Mouse (Mus musculus): ENCODE data around the gene Tsr3. TPM values are rescaled to one million over a fixed set of nuclear protein-coding genes. Genes with fewer than 3 reads are reported as not detected.

The Tsr3 gene
- polyA plus RNA-seq, 1 experiment from 2014 or later: 19.7 TPM

GRCm38 (mm10) chr17:25282133-25282532 lies 42.2 kb downstream of the Tsr3 start:
- no peaks in the 10 kb centered on the region for H3K4me1 ChIP-seq (ENCODE audit: insufficient read depth)
- H3K9me3 ChIP-seq (ENCODE audit: low read length): no peaks in the 10 kb centered on the region
- H3K27ac ChIP-seq (ENCODE audit: low read depth): 0 out of 2 replicates have a peak overlapping the region, but pooled peaks have one; percentile 39
- H3K4me2 ChIP-seq (ENCODE audit: low read depth, low read length): peak overlapping the region; percentile 11
- H3K27me3 ChIP-seq (ENCODE audit: insufficient read depth, low read length): no peaks in the 10 kb centered on the region
- no peak overlapping the region for H3K4me3 ChIP-seq (ENCODE audit: low read depth, low read length)
- no peak overlapping the region for H3K9ac ChIP-seq (replicated peaks)
- TF ChIP-seq EP300 (IDR thresholded peaks at IDR 0.05; ENCODE audit: low read depth) (peak; percentile 49; the same call in 1 of the 2 replicates), CTCF (IDR thresholded peaks at IDR 0.05; ENCODE audit: low read depth) (no peak)
- ATAC-seq (peak; percentile 99), DNase-seq (peak; percentile 72)
- no peaks in the 10 kb centered on the region for H3K36me3 ChIP-seq (replicated peaks; ENCODE audit: insufficient read depth, low read length)
- WGBS (ENCODE audit: insufficient replicate concordance): 30% methylated on average over 11 of the region's 11 CpGs

DNA sequence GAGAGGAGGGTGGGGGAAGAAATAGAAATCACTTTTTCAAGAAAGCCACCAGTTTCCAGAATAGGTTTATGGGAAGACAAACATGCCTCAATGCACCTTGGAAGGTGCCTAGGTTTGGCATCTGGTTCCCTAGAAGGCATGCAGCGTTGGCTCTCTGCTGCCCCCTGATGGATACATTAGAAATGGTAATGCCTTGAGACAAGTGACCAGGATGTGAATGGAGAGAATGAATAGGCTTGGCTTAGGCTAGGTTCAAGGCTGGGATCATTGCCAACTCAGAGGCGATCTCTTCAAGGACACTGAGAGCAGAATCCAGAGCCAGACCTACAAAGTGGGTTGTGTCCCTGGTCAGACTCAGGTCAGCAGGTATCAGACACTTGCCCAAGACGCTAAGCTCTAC lies 45.1 kb downstream of the Tsr3 start:
- H3K4me2 ChIP-seq (ENCODE audit: low read depth, low read length): no peak overlapping the region
- WGBS (ENCODE audit: insufficient replicate concordance): 21% methylated on average over 3 of the region's 3 CpGs
- H3K9me3 ChIP-seq (ENCODE audit: low read length): no peaks in the 10 kb centered on the region
- H3K4me1 ChIP-seq (ENCODE audit: insufficient read depth): no peaks in the 10 kb centered on the region
- H3K4me3 ChIP-seq (ENCODE audit: low read depth, low read length): no peak overlapping the region
- no peak overlapping the region for H3K27ac ChIP-seq (ENCODE audit: low read depth)
- TF ChIP-seq CTCF (IDR thresholded peaks at IDR 0.05; ENCODE audit: low read depth) (peak; percentile 98), EP300 (IDR thresholded peaks at IDR 0.05; ENCODE audit: low read depth) (no peak)
- ATAC-seq (no peak), DNase-seq (peak; percentile 77)
- H3K27me3 ChIP-seq (ENCODE audit: insufficient read depth, low read length): no peaks in the 10 kb centered on the region
- H3K9ac ChIP-seq (replicated peaks): no peak overlapping the region
- H3K36me3 ChIP-seq (replicated peaks; ENCODE audit: insufficient read depth, low read length): no peaks in the 10 kb centered on the region

DNA sequence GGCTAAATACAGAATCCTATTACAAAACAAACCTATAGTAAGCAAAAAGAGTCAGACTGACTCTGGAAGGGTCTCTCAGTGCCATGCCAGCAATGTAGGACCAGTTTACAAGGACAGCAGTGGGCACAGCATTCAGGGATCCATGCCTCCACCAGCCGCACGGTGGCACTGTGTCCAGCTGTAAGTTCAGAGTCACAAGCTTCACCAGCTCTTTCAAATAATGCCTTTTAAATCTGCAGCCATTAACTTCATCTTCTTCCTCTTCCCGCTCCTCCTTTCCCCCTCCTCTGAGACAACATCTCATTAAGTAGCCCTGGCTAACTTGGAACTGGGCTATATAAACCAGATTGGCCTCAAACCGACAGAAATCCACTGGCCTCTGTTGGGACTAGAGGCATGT lies 48.9 kb downstream of the Tsr3 start:
- no peaks in the 10 kb centered on the region for H3K36me3 ChIP-seq (replicated peaks; ENCODE audit: insufficient read depth, low read length)
- no peaks in the 10 kb centered on the region for H3K9me3 ChIP-seq (ENCODE audit: low read length)
- no peak overlapping the region for H3K4me2 ChIP-seq (ENCODE audit: low read depth, low read length)
- H3K4me1 ChIP-seq (ENCODE audit: insufficient read depth): no peaks in the 10 kb centered on the region
- DNase-seq (peak; percentile 53), ATAC-seq (no peak)
- no peak overlapping the region for H3K9ac ChIP-seq (replicated peaks)
- TF ChIP-seq EP300 (IDR thresholded peaks at IDR 0.05; ENCODE audit: low read depth): no peak
- peak; percentile 74 for TF ChIP-seq CTCF (IDR thresholded peaks at IDR 0.05; ENCODE audit: low read depth)
- no peak overlapping the region for H3K27ac ChIP-seq (ENCODE audit: low read depth)
- whole genome bisulfite sequencing (ENCODE audit: insufficient replicate concordance): 19% methylated on average over 4 of the region's 4 CpGs
- H3K4me3 ChIP-seq (ENCODE audit: low read depth, low read length): no peak overlapping the region
- H3K27me3 ChIP-seq (ENCODE audit: insufficient read depth, low read length): no peaks in the 10 kb centered on the region

GRCm38 (mm10) chr17:25290411-25290810 lies 50.4 kb downstream of the Tsr3 start:
- no peaks in the 10 kb centered on the region for H3K4me1 ChIP-seq (ENCODE audit: insufficient read depth)
- no peaks in the 10 kb centered on the region for H3K9me3 ChIP-seq (ENCODE audit: low read length)
- no peaks in the 10 kb centered on the region for H3K36me3 ChIP-seq (replicated peaks; ENCODE audit: insufficient read depth, low read length)
- no peak overlapping the region for H3K9ac ChIP-seq (replicated peaks)
- WGBS (ENCODE audit: insufficient replicate concordance): 25% methylated on average over 4 of the region's 4 CpGs
- H3K27ac ChIP-seq (ENCODE audit: low read depth): no peak overlapping the region
- DNase-seq (no peak), ATAC-seq (no peak)
- H3K4me3 ChIP-seq (ENCODE audit: low read depth, low read length): no peak overlapping the region
- H3K4me2 ChIP-seq (ENCODE audit: low read depth, low read length): no peak overlapping the region
- no peaks in the 10 kb centered on the region for H3K27me3 ChIP-seq (ENCODE audit: insufficient read depth, low read length)
- TF ChIP-seq CTCF (IDR thresholded peaks at IDR 0.05; ENCODE audit: low read depth): peak; percentile 32
- TF ChIP-seq EP300 (IDR thresholded peaks at IDR 0.05; ENCODE audit: low read depth): no peak

Small RNAs within 50 kb of the gene (microRNA-seq; reads per million reads assigned to microRNA genes)
- not detected for gene Mir3547

Other genes starting within 250 kb of the Tsr3 start
- gene Cramp1l, start 224.4 kb upstream of the Tsr3 start, polyA plus RNA-seq (2015; fragmentation: Nextera tagmentation; extraction: Ambion mirVana): 1.4 and 1.8 TPM in 2 replicates
- 36.9 and 42.7 TPM in 2 replicates for gene Ift140, start 224.1 kb upstream of the Tsr3 start, polyA plus RNA-seq (2015; fragmentation: Nextera tagmentation; extraction: Ambion mirVana)
- 8.3 and 9.4 TPM in 2 replicates for gene Tmem204, start 156.6 kb upstream of the Tsr3 start, polyA plus RNA-seq (2015; fragmentation: Nextera tagmentation; extraction: Ambion mirVana)
- gene Telo2, start 124.2 kb upstream of the Tsr3 start, polyA plus RNA-seq (2015; fragmentation: Nextera tagmentation; extraction: Ambion mirVana): 5.3 and 5.7 TPM in 2 replicates
- gene Ptx4, start 119.4 kb upstream of the Tsr3 start, polyA plus RNA-seq (2015; fragmentation: Nextera tagmentation; extraction: Ambion mirVana): not detected in 2 replicates
- gene Clcn7, start 106.8 kb upstream of the Tsr3 start, polyA plus RNA-seq (2015; fragmentation: Nextera tagmentation; extraction: Ambion mirVana): 7.3 and 8.6 TPM in 2 replicates
- not detected in 2 replicates for gene Ccdc154, start 77.7 kb upstream of the Tsr3 start, polyA plus RNA-seq (2015; fragmentation: Nextera tagmentation; extraction: Ambion mirVana)
- gene Gm38655, start 64.7 kb upstream of the Tsr3 start, polyA plus RNA-seq (2015; fragmentation: Nextera tagmentation; extraction: Ambion mirVana): not detected in 2 replicates
- 15.6 and 15.8 TPM in 2 replicates for gene BC003965, start 55.6 kb upstream of the Tsr3 start, polyA plus RNA-seq (2015; fragmentation: Nextera tagmentation; extraction: Ambion mirVana)
- 2.3 and 3.4 TPM in 2 replicates for gene Unkl, start 51.8 kb upstream of the Tsr3 start, polyA plus RNA-seq (2015; fragmentation: Nextera tagmentation; extraction: Ambion mirVana)
- gene Gnptg, start within 50 bp of the Tsr3 start, polyA plus RNA-seq (2015; fragmentation: Nextera tagmentation; extraction: Ambion mirVana): 21.2 and 22.8 TPM in 2 replicates
- gene Baiap3, start 16.2 kb downstream of the Tsr3 start, polyA plus RNA-seq (2015; fragmentation: Nextera tagmentation; extraction: Ambion mirVana): 0.54 and 0.58 TPM in 2 replicates
- 155 and 164 TPM in 2 replicates for gene Ube2i, start 34.5 kb downstream of the Tsr3 start, polyA plus RNA-seq (2015; fragmentation: Nextera tagmentation; extraction: Ambion mirVana)
- gene Prss34, start 58.2 kb downstream of the Tsr3 start, polyA plus RNA-seq (2015; fragmentation: Nextera tagmentation; extraction: Ambion mirVana): 11.1 and 15.4 TPM in 2 replicates
- not detected in 2 replicates for gene Prss28, start 68.5 kb downstream of the Tsr3 start, polyA plus RNA-seq (2015; fragmentation: Nextera tagmentation; extraction: Ambion mirVana)
- not detected in 2 replicates for gene Prss29, start 78.5 kb downstream of the Tsr3 start, polyA plus RNA-seq (2015; fragmentation: Nextera tagmentation; extraction: Ambion mirVana)
- 0.06 TPM in 1 of 2 replicates, not detected in the other for gene Tpsab1, start 105.4 kb downstream of the Tsr3 start, polyA plus RNA-seq (2015; fragmentation: Nextera tagmentation; extraction: Ambion mirVana)
- 0.75 and 1.6 TPM in 2 replicates for gene Tpsb2, start 126.1 kb downstream of the Tsr3 start, polyA plus RNA-seq (2015; fragmentation: Nextera tagmentation; extraction: Ambion mirVana)
- gene Tpsg1, start 129.1 kb downstream of the Tsr3 start, polyA plus RNA-seq (2015; fragmentation: Nextera tagmentation; extraction: Ambion mirVana): 0.21 TPM in 1 of 2 replicates, not detected in the other
- 0.15 and 0.17 TPM in 2 replicates for gene Cacna1h, start 193.6 kb downstream of the Tsr3 start, polyA plus RNA-seq (2015; fragmentation: Nextera tagmentation; extraction: Ambion mirVana)
- 0.07 and 0.15 TPM in 2 replicates for gene Tekt4, start 214.4 kb downstream of the Tsr3 start, polyA plus RNA-seq (2015; fragmentation: Nextera tagmentation; extraction: Ambion mirVana)